Mouse (Mus musculus): Measurements from ENCODE around the gene Arl8b.

The Arl8b gene

DNA sequence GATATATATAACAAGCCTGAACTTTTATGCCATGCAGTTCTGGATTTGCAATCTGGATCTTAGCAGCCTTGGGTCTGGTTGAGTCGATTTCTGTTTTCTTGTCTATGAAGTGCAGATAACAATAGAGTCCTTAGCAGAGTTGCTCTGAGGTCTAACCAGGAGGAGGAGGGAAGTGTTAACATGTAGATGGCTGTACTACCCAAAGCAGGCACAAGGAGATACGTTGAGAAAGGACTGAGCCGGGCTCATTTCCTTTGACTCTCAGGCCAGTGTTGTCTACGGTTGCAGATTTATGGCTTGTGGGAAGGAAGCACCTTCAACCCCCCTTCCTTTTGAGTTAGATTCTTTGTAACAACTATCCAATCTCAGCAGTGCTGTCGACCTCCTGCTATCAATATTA, 1.9 kb downstream of the Arl8b start:
- DNase-seq (ENCODE audit: low spot score): no peak

- no peak for DNase-seq (ENCODE audit: low spot score)
These were observed 2.7 kb downstream of the Arl8b start for GRCm38 (mm10) chr6:108785551-108785950.

DNA sequence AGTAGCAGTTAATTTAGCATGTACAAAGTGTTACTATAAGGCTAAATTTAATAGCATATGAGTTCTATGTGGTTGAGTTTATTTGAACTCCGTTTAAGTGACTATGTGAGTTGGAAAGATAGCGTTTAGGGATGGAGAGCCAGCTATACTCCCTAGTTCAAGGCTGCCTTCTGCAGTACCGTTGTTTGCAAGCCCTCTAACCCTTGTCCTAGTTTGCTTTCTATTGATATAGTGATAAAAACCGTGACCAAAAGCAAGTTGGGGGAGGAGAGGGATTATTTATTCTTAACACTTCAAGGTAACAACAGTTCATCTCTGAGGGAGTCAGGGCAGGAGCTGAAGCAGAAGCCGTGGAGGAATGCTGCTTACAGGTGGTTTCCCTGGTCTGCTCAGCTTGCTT, 8.6 kb downstream of the Arl8b start:
- DNase-seq (ENCODE audit: low spot score): no peak

GRCm38 (mm10) chr6:108795912-108796311, 13.0 kb downstream of the Arl8b start:
- DNase-seq (ENCODE audit: low spot score): no peak

DNA sequence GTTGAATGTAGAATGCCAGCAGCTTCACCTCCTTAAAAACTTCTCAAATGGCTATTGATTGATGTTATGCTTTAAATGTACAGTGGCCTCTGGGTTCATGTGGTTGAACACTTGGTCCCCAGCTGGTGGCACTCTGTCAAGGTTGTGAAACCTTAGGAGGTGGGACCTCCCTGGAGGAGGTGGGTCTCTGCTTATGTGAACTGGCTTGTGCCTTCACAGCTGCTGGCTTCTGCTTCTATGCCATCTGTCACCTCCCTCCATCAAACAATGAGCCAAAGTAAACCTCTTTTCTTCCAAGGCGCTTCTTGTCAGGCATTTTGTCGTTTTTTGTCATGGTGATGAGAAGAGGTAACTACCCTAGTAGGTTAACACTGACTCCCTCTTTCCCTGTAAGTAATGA, 13.8 kb downstream of the Arl8b start:
- no peak for DNase-seq (ENCODE audit: low spot score)

DNA sequence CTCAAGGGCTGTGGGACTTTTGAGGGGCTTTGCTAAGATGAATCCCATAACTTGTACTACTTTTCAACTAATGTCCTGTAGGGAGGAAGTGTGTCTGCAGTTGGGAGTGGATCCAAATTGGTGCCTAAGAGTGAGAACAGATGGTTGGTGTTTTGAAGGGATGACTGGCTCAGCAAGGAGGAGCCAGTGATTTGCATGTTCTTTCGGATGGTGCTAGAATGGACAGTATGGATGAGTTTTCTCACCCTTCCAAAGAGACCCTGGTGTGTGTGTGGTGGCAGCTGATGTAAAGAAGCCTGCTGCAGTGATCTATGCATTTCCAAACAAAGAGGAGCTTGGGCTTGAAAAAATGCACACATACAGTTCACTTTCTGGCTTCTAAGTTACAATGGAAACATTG, 22.3 kb downstream of the Arl8b start:
- DNase-seq (ENCODE audit: low spot score): no peak

DNA sequence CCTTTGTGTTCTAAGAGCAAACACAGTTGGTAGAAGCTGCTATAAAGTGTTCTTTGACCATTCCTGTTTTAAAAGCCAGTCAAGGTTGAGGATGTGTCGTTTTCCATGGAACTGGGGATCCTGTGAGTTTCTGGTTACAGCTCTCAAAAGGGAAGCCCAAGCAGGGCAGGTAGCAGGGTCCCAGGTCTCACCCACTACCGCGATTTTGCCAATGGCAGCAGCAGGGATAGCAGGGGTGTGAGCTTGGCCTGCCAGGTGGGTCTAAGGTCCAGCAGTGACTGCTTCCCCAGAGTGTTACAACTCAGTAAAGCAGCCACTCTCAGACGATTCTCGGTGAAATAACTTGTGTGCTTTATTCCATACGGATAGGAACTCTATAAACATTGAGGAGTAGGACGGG, 23.0 kb downstream of the Arl8b start:
- DNase-seq (ENCODE audit: low spot score): no peak

DNA sequence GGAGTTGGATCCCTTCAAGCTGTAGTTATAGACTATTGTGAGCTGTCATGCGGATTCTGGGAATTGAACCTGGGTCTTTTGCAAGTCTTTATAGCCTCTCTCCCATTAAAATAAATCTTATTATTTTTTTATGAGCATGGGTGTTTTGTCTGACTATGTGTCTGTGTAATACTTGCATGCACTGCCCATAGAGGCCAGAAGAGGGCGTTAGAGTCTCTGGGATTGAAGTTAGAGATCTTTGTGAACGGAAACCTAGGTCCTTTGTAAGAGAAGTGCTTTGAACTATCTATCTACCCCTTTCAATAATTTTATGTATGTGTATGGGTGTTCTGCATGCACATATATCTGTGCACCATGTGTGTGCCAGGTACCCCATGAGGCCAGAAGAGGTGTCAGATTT, 24.5 kb downstream of the Arl8b start:
- no peak for DNase-seq (ENCODE audit: low spot score)

DNA sequence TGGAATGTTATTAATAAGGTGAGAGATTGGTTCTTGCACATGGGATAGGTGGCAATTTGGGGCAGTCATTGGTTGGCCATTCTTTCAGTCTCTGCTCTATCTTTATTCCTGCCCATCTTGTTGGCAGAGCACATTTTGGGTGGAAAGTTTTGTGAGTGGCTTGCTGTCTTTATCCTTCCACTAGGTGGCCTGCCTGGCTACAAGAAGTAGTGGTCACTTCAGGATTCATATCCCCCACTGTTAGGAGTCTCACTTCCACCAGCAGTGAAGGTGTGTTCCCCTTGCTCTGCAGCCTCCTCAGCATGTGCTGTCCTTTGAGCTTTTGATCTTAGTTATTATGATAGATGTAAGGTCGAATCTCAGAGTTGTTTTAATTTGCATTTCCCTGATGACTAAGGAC, 25.9 kb downstream of the Arl8b start:
- no peak for DNase-seq (ENCODE audit: low spot score)

- no peak for DNase-seq (ENCODE audit: low spot score)
These were observed 27.3 kb downstream of the Arl8b start for GRCm38 (mm10) chr6:108810237-108810636.

GRCm38 (mm10) chr6:108812134-108812533, 29.2 kb downstream of the Arl8b start:
- no peak for DNase-seq (ENCODE audit: low spot score)

GRCm38 (mm10) chr6:108817510-108817909, 34.6 kb downstream of the Arl8b start:
- no peak for DNase-seq (ENCODE audit: low spot score)

DNA sequence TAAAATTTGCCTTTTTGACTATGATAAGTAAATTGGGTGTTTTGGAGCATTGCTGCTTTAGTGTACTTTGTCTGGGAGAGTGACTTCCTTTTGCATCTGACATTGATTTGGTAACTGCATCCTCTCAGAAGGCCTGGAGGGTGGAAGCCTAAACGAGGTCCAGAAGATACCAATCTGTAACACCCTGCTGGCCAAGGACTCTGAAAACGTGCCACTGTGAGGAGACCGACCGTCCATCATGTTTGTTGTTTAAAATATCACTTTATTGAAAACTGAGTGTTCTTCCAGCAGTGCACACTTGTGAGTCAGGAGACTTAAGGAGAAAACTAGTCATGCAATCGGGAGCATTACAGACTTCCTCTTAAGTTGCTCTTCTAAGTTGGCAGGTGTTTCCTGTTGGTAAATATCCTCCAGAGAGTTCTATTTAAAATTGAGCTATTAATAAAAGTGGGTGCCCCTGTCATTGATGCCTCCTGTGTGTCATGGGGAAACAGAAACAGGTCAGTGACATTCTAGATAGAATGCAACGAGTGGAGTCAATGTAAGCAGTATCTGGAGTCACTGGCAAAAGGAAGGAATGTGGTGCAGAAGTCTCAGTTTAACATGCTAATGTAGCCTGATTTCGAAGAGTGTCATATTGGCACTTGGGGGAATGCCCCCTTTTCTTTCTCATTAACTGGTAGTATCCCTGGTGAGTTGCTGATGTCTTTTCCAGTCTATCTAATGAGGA, 42.1 kb downstream of the Arl8b start:
- DNase-seq (ENCODE audit: low spot score): no peak

DNA sequence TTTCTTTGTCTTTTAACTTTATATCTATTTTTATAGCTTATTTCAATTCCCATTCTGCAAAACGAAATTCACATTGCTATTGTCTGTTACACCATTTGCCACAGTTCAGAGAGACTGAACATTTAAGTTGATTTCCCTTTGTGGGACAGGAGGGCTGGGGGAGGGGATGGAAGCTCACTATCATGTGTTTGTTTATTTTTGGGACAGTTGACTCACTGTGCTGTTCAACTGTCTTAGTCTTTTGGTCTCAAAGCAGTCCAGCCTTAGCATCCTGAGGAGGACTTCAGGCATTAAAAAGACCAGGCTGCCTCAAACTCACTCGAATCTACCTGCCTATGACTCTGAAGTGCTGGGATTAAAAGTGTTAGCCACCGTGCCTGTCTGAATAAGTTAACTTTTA, 43.2 kb downstream of the Arl8b start:
- DNase-seq (ENCODE audit: low spot score): no peak

GRCm38 (mm10) chr6:108827336-108827920, 44.5 kb downstream of the Arl8b start:
- DNase-seq (ENCODE audit: low spot score): no peak

DNA sequence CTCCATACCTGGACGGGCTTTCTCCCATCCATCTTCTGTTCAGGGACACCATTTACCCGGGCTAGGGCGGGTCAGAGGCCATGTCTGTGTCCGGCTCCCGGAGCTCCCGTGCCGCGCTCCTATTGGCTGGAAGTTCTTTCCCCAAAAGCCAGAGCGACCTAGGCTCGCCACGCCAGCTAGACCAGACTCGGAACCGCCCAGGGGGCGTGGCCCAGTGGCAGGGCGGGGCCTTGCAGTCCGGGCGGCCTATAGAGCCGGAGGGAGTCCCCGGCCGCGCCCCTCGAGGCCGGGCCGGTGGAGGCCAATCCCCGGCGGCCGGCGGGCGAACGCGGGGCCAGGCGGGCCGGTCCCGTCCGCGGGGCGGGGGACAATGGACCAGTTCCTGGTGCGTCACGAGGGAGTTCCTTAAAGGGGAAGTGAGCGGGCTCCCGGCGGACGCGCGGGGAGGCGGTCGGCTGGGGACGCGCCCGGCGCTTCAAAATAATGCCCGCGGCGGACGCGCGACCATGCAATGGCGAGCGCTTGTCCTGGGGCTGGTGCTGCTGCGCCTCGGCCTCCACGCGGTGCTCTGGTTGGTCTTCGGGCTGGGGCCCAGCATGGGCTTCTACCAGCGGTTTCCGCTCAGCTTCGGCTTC, 45.5 kb downstream of the Arl8b start, which contains the start of gene Edem1:
Gene Edem1 (plus strand): TSS at position 408 of the 635 bp plus-strand sequence.
- DNase-seq (ENCODE audit: low spot score): peak; percentile 99

DNA sequence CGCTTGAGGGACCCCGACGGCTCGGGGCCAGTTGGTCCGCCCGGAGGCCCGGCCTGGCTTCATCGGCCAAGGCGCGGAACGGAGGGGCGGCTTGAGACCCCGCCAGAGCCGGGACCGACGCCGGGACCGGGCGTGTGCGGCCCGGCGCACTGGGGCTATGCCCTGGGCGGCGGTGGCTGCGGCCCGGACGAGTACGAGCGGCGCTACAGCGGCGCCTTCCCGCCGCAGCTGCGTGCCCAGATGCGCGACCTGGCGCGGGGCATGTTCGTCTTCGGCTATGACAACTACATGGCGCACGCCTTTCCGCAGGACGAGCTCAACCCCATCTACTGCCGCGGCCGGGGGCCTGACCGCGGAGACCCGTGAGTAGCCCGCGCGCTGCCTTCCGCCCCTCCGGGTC, 46.0 kb downstream of the Arl8b start:
- DNase-seq (ENCODE audit: low spot score): no peak

- peak; percentile 14 for DNase-seq (ENCODE audit: low spot score)
These were observed 46.8 kb downstream of the Arl8b start for GRCm38 (mm10) chr6:108829386-108830370.

GRCm38 (mm10) chr6:108832170-108832569, 49.3 kb downstream of the Arl8b start:
- DNase-seq (ENCODE audit: low spot score): no peak

GRCm38 (mm10) chr6:108832989-108833388, 50.1 kb downstream of the Arl8b start:
- DNase-seq (ENCODE audit: low spot score): no peak

DNA sequence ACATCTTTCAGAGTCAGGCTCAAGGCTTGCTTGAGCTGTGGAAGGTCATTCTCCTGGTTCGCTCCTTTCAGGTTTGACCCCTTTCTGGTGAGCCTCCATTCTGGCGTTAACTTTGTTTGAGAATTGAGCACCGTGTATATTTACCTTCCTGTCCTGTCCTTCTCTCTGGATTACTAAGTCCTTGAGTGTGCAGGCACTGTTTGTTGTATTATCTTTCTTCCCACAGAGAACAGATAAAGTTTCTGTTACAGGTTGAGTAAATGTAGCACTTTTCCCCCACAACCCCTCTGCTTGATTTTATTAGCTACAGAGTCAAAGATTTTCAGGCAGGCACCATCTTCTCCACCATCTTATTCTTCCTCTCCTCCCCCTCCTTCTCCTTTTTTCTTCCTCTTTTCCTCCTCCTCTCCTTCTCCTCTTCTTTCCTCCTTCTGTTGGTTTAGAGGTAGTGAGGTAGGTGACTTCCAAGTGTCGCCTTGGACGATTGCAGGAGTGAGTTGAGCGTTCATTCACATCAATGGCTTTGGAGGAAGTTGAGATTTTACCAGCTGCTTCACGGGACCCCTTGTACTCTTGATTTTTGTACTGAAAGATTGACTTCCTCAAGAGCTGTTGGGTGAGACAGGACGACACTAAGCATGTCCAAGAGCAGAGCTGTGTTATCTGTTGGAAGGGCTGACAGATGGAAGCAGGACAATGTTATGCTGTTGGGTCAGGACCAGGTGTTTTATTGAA, 51.2 kb downstream of the Arl8b start:
- no peak for DNase-seq (ENCODE audit: low spot score)
